Mouse (Mus musculus): Measurements from ENCODE around the gene Notch2.

GRCm38 (mm10) chr3:98074622-98075231 is 61.4 kb downstream of the Notch2 start:
- TF ChIP-seq CTCF (IDR thresholded peaks at IDR 0.05; ENCODE audit: control insufficient read depth, insufficient read depth, low read length): no peak
- TF ChIP-seq POLR2A (IDR thresholded peaks at IDR 0.05; ENCODE audit: borderline replicate concordance, control insufficient read depth, low read depth, low read length): no peak

Data from bone marrow, adult 2 months (tissue).